Mouse (Mus musculus): ENCODE measurements around the gene Rpl9-ps6.

Gene Rpl9-ps6

DNA sequence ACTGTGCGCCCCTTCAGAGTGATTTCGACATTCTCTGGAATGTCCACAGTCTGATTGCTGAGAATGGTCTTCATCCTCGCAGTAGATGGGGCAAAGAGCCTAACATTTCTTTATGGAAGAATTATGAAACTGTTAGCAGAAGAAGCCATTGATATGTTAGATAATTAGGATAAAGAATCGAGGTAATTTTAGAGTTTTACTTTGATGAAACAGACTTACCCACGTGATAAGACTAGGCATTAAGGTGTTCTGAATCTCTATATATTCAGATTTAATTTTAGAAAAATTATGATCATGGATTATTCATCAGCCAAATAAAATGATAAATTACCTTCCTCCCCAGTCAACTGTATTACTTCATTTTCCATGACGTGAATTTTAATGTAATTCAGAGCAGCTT, at the start of gene Rpl9-ps6:
Gene Rpl9-ps6 (minus strand): TSS at position 101 of the 400 bp plus-strand sequence.
- no peak for DNase-seq

DNA sequence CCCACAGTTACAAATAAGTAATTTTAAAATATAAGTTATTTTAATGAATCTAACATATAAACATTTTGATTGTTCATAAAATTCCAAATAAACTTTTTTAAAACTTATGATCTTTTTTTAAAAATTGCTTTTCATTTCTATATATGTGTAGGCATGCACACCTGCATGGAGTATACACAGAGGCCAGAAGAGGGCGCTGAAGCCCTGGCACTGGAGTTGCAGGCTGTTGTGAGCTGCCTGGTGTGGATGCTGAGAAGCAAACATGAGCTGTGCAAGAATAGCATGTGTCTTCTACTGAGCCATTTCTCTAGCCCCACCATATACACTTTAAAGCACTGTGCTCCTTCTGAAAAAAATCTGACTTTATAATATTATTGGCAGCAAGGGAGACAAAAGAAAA, 46.1 kb upstream of the Rpl9-ps6 start:
- DNase-seq: no peak

DNA sequence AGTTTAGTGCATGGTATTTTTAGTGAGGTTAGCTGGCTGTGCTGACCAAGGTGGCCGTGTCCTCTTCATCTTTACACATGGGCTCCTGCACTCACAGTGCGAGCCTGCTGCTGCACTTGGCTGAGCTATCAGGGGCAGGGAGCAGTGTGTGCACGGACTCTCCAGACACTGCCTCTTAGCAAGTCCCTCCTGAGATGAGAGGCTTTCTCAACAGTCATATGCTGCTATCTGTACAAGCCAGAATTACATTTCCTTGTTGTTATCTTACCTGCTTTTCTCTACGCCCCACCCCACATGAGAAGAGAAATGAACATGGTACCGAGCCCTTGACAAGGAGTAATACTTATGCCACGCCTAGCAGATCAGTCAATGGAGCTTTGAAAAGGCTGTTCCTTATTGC, 44.6 kb upstream of the Rpl9-ps6 start:
- DNase-seq: no peak

DNA sequence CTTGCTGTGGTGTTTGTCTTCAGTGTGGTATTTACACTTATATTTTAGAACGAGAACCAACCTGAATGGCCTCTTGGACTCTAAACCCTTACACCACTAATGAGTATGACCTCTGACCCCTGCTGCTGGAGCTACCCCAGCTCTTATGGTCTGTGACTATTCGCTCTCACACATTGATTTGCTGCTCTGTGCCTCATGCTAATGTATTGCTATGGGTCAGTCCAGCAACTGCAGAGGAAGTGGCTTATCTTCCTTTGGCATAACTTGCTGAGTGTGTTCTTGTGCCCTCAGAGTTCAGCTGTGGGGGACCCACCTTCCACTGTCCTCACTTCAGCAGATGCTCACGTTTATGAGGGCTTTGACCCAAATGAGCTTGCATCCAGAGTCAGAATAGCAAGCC, 43.9 kb upstream of the Rpl9-ps6 start:
- no peak for DNase-seq

DNA sequence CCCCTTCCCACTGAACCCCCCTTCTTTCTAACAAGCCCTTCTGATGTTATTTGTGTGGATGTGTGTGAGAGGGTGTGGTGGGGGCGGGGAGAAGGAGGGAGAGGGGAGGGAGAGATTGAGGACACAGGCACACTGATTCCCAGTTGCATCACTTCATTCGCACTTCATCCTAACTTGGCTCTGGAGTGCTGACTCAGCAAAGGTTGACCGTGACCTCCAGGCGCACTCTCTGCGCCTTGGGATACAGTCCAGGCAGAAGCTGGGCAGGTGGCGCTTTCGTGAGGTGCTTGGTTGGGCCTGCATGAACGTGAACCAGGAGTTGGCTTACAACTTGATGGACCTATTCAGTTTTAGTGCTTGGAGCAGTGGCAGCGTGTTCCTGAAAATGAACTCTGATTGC, 41.1 kb upstream of the Rpl9-ps6 start:
- DNase-seq: no peak

DNA sequence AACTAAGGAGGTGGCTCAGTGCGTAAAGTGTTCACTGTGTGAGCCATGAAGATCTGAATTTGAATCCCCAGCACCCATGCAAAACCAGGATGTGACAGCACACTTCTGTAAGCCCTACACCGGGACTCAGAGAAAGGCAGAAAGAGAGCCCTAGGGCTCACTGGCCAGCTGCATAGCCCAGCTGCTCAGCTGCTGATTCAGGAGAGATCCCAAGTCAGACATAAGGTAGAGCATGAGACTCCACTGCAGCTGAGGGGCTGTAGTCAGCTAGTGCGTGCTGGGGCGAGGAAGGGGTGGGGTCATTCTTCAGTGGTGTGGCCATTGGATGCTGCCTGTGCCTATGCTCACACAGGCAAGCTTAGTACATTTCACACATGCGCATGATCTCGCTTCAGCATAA, 40.7 kb upstream of the Rpl9-ps6 start:
- DNase-seq: no peak

DNA sequence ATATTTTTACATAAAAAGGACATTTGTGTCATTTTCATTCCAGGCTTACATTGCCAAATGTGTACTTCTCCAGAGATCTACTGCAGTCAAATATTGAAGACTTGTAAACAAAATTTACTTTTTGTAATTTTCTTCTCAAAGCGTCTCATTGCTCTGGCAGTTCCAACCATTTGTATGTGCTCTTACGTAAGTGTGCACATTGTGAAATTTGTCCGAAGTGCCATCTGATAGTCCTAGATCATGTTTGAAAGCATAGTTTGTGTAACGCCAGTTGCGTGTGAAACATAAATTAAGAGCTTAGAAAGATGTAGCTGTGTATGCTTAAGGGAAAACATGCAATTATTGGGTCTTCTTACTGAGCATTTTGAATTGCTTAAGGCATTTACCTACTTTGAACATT, 40.1 kb upstream of the Rpl9-ps6 start:
- DNase-seq: no peak

DNA sequence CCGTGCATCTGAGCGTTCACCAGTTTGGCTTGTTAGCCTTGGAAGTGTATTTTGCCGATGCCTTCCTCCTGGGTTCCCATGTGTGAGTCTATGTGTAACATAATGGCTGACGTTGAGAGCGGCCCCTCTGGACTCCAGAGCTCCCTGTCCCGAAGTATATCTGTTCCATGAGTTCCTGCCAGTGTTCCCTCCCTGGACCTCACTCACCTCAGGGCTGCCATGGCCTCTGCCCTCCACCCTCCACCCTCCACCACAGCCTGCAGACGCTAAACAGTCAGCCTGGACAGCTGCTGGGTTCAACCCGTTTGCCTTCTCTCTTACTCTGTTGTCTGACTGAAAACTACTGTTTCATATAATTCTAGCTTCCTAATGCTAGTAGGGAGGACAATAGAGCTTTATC, 39.7 kb upstream of the Rpl9-ps6 start:
- no peak for DNase-seq

DNA sequence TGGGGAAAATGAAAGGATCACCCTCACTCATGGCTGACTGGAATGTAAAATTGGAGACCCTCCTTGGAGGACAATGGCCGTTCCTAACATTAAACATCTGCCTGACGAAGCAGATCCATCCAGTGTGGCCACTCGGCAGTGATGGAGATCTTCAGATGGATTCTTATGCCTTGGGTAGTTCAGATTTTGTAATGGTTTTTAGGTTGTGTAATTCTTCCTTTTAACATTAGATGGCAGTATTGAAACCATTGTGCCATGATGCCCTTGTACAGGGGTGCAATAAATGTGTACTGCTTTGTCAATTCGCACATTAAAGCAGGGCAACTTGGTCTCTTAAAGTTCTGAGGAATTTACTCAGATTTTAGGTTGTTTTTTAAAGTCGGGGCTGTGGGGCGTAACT, 35.0 kb upstream of the Rpl9-ps6 start:
- DNase-seq: peak; percentile 50

DNA sequence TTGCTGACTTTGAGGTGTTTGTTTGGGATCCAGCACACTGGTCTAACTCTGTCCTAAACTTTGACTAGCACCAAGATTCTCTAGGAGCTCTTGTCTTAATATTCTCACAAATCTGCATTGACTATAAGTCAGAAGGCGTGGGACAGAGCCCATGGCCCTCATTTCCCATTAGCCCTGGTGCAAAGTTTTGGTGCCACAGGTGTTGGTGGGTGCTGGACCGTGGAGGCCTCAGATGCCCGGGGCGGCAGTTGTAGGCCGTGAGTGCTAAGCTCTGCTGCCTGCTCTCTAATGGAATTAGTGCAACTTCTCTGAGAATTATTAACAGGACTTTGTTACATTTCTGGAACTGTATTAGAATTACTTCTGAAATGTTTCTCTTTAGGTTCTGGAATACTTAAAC, 31.6 kb upstream of the Rpl9-ps6 start:
- no peak for DNase-seq

DNA sequence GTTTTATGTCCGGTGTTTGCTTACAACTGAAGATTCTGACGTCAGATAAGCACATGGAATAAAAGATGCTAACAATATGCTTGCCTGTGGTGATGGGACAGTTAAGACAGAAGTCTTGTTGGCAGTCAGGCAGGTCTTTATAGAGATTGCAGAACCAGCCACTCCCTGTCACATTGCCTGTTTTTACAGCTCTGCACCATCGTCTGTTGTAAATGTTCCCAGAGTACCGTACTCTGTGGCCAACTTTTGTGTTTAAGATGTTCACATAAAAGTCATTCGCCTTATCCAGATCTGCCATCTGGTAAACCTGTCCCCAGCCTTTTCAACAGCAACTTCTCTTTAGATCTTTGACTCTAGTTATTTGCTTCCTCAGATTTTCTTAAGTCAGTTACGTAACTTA, 31.0 kb upstream of the Rpl9-ps6 start:
- DNase-seq: no peak

DNA sequence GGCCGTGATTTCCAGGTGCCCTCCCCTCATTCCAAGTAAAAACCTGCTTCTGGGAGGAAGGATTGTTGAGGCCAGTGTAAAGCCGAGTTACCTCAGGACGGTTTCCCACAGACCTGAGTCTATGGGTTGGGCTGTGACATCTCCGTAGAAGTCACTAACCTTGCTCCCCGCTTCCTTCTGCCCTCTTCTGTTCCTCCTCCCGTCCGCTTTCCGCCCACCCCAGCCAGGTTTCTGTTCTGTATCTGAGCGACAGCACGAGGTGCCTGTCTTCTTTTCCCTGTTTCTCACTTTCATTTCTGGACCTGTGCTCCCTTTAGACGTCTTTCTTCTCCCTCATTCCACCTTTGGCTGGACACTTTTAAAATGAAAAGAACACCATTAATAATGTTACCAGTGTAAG, 28.7 kb upstream of the Rpl9-ps6 start:
- no peak for DNase-seq

DNA sequence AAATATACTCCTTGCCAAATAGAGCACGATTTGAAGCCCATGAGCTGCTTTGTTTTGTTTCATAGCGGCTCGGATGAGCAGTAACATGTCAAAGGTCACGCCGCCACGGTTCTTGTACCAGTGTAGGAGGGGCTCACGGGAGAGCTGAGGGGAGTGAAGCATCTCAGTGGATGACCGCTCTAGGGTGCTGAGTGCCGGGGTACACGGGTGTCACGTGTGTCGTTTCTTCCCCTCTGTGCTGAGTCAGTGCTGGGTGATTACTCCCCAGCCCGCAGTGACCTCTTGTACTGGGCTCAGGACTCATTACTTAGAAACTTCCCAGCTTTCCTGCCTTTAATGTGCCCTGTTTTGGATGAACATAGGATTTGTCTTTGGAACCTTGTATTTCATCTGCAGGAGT, 28.2 kb upstream of the Rpl9-ps6 start:
- no peak for DNase-seq

DNA sequence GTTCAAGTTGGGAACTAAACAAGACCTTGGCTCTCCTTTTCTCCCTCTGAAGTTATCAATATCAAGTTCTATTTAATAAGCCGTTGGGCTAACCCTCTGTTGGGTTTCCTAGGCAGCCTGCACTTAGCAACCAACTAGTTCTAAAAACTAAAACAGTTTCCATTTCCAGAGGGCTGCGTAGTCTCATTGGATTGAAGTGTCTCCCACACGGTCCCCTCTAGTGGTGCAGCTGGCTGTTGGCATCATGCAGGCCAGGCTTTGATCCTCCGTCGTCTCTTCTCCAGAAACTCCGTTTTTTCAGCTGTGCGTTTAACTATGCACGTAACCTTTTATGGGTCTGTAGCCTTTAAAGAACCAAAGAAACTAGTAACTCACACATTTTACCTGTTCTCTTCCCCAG, 27.1 kb upstream of the Rpl9-ps6 start:
- no peak for DNase-seq

DNA sequence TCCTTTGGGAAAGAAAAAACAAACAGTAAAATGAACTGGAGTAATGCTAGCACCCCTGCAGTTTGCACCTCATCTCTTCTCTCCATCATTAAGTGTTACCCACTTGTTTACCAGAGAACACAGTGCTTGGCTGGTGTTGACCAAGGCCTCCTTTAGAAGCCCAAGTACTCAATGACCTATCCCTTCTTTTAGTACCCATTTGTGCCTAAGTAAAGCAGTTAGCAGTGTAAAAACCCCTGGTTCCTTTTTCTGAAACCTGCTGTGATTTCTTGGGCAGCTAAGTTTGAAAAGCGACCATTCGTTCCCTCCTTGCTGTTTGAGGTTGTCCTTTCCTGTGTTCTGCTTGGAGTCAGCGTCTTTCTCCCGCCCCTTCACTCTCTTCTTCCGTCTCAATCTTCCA, 26.6 kb upstream of the Rpl9-ps6 start:
- DNase-seq: no peak

DNA sequence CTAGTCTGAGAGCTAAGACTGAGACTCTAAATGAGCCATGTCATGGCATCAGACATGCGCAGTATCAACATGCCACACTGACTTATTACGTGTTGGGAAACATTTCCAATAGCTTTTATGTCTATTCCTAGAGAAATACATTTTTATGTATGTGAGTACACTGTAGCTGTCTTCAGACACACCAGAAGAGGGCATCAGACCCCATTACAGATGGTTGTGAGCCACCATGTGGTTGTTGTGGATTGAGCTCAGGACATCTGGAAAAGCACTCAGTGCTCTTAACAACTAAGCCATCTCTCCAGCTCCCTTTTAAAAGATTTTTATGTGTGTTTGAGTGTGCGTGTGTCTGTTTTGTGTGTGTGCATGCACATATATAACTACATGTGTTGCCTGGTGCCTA, 26.0 kb upstream of the Rpl9-ps6 start:
- DNase-seq: no peak

DNA sequence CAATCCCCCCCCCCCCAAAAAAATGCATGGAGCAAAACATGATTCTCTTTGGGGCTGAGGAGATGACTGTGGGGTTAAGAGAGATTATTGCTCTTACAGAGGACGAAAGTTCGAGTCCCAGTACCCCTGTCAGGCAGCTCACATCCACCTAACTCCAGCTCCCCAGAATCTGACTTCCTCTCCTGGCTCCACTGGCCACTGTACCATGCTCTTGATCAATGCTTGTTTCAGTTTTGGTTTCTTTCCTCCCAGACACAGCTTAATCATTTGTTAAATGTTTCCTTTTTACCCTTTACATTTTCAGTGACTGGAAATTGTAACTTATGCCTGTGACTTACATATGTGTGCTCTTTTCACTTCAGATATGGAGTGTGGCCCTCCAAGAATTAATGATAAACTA, 24.6 kb upstream of the Rpl9-ps6 start:
- DNase-seq: no peak

DNA sequence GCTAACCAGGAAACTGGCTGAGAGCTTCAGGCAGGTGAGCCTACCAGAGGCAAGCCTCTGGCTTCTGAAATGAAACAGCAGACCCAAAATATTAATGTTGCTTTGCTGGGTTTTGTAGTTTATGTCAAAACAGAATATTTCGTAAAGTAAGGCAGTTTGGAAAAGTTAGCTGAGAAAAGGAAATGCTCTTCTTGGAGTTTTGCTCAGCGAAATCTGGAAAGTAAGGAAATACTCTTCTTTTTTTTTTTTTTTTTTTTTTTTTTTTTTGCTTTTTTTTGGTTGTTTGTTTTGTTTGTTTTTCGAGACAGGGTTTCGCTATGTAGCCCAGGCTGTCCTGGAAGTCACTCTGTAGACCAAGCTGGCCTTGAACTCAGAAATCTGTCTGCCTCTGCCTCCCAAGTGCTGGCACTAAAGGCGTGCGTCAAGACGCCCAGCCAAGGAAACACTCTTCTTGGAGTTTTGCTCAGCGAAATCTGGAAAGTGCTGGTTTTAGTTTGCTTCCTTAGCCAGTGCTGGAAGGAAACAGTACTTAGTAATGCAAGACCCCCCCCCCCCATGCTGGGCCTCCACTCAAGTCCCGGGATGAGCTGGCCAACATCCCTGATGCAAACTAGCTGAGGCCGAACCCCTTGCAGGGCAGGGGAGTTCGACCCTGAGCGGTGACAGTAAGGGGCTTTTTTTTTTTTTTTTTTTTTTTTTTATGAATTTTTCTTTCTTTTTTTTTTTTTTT, 23.0 kb upstream of the Rpl9-ps6 start:
- DNase-seq: no peak

DNA sequence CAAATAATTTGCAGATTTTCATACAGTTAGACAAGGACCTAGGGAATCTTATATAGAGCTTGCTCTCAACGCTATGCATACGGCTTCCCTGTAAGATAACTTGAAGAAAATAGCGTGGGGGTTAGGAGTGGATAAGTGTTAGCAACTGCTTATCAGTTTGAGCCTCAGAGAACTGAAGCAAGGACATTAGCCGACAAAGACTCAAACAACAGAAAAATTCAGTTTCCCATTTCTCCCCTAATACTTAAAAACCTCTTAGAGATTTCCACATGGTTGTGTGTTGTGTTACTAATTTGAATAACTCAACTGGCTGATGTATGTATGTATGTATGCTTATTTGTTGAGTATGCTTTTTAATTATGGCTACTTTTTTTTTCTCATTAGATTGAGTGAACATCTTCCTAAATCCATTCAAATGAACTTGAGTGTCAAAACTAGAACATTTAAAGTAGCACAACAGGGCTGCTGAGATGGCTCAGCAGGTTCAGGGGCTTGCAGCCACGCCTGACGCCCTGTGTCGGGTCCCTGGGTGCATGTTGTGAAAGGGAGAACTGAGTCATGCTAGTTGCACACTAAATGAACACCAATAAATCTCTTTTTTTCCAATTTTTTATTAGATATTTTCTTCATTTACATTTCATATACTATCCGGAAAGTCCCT, 21.3 kb upstream of the Rpl9-ps6 start:
- no peak for DNase-seq

DNA sequence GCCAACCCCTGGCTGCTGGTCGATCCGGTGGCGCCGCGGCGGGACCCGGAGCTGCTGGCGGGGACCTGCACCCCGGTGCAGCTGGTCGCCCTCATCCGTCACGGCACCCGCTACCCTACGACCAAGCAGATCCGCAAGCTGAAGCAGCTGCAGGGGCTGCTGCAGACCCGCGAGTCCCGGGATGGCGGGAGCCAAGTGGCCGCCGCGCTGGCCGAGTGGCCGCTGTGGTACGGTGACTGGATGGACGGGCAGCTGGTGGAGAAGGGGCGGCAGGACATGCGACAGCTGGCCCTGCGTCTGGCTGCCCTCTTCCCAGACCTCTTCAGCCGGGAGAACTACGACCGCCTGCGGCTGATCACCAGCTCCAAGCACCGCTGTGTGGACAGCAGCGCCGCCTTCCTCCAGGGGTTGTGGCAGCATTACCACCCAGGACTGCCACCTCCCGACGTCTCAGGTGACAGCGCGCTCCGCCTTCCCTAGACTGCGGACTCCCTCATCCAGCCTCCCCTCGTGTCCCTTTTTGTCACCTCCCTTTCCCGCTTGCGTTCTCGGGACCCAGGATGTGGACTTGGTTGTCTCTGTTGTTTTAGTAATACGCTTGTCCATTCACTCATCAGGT, 19.8 kb upstream of the Rpl9-ps6 start:
- DNase-seq: peak; percentile 71

DNA sequence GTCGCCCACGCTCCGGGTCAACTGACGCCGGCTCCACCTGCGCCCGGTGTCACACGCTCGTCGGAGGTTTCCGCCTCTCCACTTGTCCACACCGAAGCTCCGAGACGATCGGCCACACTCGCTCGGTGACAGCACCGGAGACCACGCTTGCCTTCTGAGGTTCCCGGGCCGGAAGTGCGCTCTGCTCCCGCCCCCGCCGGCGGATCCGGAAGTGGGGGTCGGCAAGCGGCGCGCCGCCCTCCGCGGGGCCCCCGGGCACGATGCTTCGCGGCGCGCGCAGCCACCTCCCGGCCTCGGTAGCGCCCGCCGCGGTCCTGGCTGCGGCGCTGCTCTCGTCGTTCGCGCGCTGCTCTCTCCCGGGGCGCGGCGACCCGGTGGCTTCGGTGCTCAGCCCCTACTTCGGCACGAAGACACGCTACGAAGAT, 19.3 kb upstream of the Rpl9-ps6 start, which contains the start of gene Minpp1:
Gene Minpp1 (plus strand): TSS at position 89 of the 425 bp plus-strand sequence.
- DNase-seq: peak; percentile 91

DNA sequence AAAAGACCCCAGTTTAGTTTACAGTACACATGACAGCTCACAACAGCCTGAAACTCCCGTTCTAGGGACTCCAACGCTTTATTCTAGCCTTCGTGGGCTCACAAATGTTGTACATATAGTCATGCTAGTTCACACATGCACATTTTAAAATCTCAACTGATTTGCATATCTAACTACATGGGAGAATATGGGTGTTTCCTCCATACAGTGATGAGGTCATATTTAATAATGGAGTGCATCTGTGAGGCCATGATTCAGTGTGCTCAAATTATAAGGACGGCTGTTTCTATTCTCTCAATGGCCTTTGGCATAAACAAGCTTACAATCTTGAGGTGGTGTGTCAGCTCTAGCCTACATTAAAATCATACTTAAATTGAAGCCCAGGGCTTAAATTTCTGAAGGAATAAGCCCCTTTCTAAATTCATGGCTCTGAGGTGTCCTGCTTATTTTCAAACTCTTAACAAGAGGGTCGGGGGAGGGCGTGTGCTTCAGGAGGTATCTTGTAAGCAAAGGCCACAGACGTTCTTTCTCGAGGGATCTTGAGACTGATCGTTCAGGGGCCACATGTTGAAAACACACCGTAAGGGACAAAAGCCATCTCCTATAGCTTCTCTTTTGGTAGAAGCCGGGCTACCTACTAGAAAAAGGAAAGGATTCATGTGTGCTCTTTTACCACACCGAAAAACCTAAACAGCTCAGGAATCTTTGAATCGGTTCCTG, 18.7 kb upstream of the Rpl9-ps6 start:
- peak; percentile 9 for DNase-seq

DNA sequence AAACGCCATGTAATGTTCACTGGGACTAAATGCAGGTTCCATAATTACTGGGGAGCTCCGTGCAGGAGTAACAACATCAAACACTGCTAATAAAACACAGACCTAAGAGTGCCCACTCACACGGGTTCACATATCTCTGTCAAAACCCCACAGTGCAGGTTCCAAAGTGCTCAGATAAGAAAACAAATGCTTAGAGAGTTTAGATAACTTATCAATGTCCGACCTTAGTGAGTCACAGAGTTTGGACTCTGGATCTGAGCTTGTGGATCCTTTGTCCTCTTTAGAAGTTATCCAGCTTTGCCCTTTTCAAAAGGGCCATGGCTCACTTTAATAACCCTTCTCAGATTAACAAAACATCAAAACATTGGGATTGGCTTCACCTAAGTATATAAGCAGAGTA, 15.1 kb upstream of the Rpl9-ps6 start:
- DNase-seq: no peak

Measured in retina, postnatal 1 day (tissue).